Mouse (Mus musculus) limb, embryonic 12.5 days (tissue): ENCODE measurements at regions not wholly inside any gene's neighbourhood (a gene's known extent, or its start where the extent isn't known, plus 50 kb on each side); places are given as distances from the start of the nearest gene placed in this dataset.

ENCODE experiments used
- ATAC-seq: fragments of 200-750 bp; cut with Nextera tagmentation; 2 replicates; pipeline ENCODE4 v1.8.0; 2017; ENCODE audit warnings: low read depth, moderate TSS enrichment; ENCODE audit not compliant: insufficient number of reproducible peaks, insufficient read depth, low FRiP score, low TSS enrichment
- H3K27ac ChIP-seq: fragments of 300-500 bp; sonication (generic); 2 replicates; pipeline ENCODE4 v1.5.1; 2016; ENCODE audit warnings: mild to moderate bottlenecking, moderate library complexity
- H3K27me3 ChIP-seq: fragments of 300-500 bp; sonication (generic); 2 replicates; pipeline ENCODE4 v1.6.1; 2016; ENCODE audit warnings: mild to moderate bottlenecking, moderate library complexity
- H3K36me3 ChIP-seq: fragments of 300-500 bp; sonication (generic); 2 replicates; pipeline ENCODE4 v1.6.1; 2016; ENCODE audit warnings: mild to moderate bottlenecking, moderate library complexity
- H3K4me1 ChIP-seq: fragments of 300-500 bp; sonication (generic); replicated peaks from 2 replicates; pipeline ENCODE4 v1.6.1; 2016
- H3K4me2 ChIP-seq: fragments of 300-500 bp; sonication (generic); 2 replicates; pipeline ENCODE4 v1.6.1; 2016; ENCODE audit warnings: mild to moderate bottlenecking, moderate library complexity
- H3K4me3 ChIP-seq: fragments of 300-500 bp; sonication (generic); replicated peaks from 2 replicates; pipeline ENCODE4 v1.5.1; 2016; ENCODE audit warnings: mild to moderate bottlenecking
- H3K9ac ChIP-seq: fragments of 300-500 bp; sonication (generic); replicated peaks from 2 replicates; pipeline ENCODE4 v1.6.1; 2016; ENCODE audit warnings: mild to moderate bottlenecking, moderate library complexity
- H3K9me3 ChIP-seq: fragments of 300-500 bp; sonication (generic); 2 replicates; pipeline ENCODE4 v1.6.1; 2016; ENCODE audit warnings: mild to moderate bottlenecking, moderate library complexity
- WGBS: fragments of 180-500 bp; shearing (Covaris S2); methylation state at CpG from one replicate; pipeline ENCODE4 v1.1.7; 2016; 5-methylcytosine and 5-hydroxymethylcytosine counted together

DNA sequence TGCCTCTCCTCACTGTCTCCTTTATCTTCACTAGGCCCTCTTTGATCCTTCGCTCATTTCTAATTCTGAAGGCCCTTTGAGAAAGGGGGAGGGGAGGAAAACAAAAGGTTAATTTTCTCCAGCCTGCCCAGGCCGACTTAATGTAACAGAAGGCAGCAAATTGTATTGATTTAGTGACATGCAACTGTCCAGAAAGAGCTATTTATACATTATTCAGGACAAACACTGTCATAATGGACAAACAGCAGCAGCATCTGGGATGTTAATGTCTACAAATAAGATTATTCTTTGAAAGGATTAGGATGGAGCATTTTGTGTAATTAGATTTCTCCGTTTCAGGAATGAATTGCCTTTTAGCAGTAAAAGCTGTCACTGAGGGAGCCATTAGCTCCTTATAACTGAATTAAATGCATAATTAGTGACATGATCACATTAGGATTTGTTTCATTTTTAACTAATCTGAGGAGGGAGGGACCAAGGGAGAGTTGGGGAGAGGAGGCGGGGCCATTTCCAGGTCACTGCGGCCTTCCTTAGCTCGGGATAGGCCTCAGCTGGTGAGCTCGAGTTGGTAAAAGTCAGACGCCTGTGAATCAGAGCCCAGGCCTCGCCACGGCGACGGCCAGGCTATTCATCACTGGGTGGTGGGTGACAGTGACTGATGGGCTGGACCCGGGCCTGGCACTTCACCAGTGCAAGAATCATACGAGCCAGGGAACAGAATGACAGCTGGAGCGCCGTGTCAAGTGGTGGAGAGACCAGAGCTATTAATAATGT is 167.7 kb downstream of the Nkx6-1 start:
- WGBS = 68% methylated on average over 16 of the region's 16 CpGs
- Histone ChIP-seq H3K36me3 (no peaks in the 10 kb centered on the region), H3K4me2 (no peak overlapping the region), H3K9me3 (no peaks in the 10 kb centered on the region), H3K4me3 (no peak overlapping the region), H3K4me1 (no peaks in the 10 kb centered on the region), H3K27ac (no peak overlapping the region), H3K27me3 (no peaks in the 10 kb centered on the region), H3K9ac (no peak overlapping the region)
- no peak for ATAC-seq

GRCm38 (mm10) chr5:101496161-101496560 is 168.6 kb downstream of the Nkx6-1 start:
- Histone ChIP-seq H3K4me2 (no peak overlapping the region), H3K4me3 (no peak overlapping the region), H3K36me3 (no peaks in the 10 kb centered on the region), H3K9ac (no peak overlapping the region), H3K9me3 (no peaks in the 10 kb centered on the region), H3K27me3 (no peaks in the 10 kb centered on the region), H3K4me1 (no peaks in the 10 kb centered on the region), H3K27ac (no peak overlapping the region)
- ATAC-seq = no peak
- WGBS = 94% methylated on average over 9 of the region's 9 CpGs

- Histone ChIP-seq H3K4me2 (peak overlapping the region; percentile 7; the same call in 1 of the 2 replicates), H3K27ac (no peak overlapping the region), H3K36me3 (no peaks in the 10 kb centered on the region), H3K4me3 (no peak overlapping the region), H3K27me3 (no peaks in the 10 kb centered on the region), H3K9me3 (no peaks in the 10 kb centered on the region), H3K9ac (no peak overlapping the region), H3K4me1 (peaks cover 6% of the 10 kb centered on the region; the same call in 1 of the 2 replicates)
- WGBS = 14% methylated on average over 10 of the region's 10 CpGs
- no peak for ATAC-seq
Observed at GRCm38 (mm10) chr5:101445792-101446191, 219.0 kb downstream of the Nkx6-1 start.

- Histone ChIP-seq H3K9me3 (no peaks in the 10 kb centered on the region), H3K9ac (no peak overlapping the region), H3K27me3 (no peaks in the 10 kb centered on the region), H3K36me3 (no peaks in the 10 kb centered on the region), H3K4me2 (no peak overlapping the region), H3K4me3 (no peak overlapping the region), H3K4me1 (peaks cover 15% of the 10 kb centered on the region), H3K27ac (no peak overlapping the region)
- 89% methylated on average over 1 of the region's 1 CpGs for WGBS
- no peak for ATAC-seq
Observed at GRCm38 (mm10) chr5:101441782-101442181, 223.0 kb downstream of the Nkx6-1 start.

- Histone ChIP-seq H3K9me3 (no peaks in the 10 kb centered on the region), H3K36me3 (no peaks in the 10 kb centered on the region), H3K9ac (no peak overlapping the region), H3K4me1 (peaks cover 9% of the 10 kb centered on the region), H3K4me2 (no peak overlapping the region), H3K27ac (no peak overlapping the region), H3K27me3 (no peaks in the 10 kb centered on the region), H3K4me3 (no peak overlapping the region)
- ATAC-seq = no peak
- 65% methylated on average over 14 of the region's 14 CpGs for WGBS
Observed at GRCm38 (mm10) chr5:101437666-101438299, 227.0 kb downstream of the Nkx6-1 start.

DNA sequence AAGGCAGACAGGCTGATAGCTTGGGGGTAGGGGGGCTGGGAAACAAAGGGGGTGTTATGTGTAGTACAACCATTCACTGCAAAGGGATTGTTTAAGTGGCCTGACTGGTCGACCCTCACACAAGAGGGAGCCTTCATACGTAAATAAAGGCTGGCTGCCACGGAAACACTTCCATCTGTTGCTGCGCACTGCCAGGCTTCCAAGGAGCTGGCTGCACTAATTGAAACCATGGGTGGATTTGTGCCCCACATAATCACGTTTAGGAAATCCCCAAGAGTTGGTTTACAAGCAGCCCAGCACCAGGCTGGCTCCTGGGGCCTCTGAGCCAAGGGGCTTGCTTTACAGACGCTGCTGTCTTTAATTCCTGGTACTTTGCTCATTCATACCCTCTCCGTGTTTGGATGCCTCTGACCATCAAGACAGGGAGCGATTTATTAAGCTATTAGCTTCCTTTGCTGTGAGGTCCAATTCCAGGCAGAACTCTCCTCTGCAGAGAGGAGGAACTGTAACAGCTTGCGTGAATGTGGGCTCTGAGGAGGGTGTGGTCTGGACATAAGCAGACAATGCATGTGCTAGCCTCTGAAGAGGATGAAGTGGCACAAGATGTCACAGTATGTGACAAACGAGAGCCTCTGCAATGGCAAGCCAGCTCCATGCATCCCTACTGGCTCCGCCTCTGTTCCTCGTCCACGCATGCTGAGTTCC is 238.6 kb downstream of the Nkx6-1 start:
- H3K27me3 ChIP-seq = no peaks in the 10 kb centered on the region
- peak overlapping the region; percentile 83 for H3K27ac ChIP-seq
- WGBS = 15% methylated on average over 13 of the region's 13 CpGs
- no peak overlapping the region for H3K4me3 ChIP-seq
- no peak overlapping the region for H3K9ac ChIP-seq
- peak; percentile 85 for ATAC-seq
- peaks cover 24% of the 10 kb centered on the region for H3K4me1 ChIP-seq
- no peaks in the 10 kb centered on the region for H3K36me3 ChIP-seq
- no peaks in the 10 kb centered on the region for H3K9me3 ChIP-seq
- H3K4me2 ChIP-seq = peak overlapping the region; percentile 49

DNA sequence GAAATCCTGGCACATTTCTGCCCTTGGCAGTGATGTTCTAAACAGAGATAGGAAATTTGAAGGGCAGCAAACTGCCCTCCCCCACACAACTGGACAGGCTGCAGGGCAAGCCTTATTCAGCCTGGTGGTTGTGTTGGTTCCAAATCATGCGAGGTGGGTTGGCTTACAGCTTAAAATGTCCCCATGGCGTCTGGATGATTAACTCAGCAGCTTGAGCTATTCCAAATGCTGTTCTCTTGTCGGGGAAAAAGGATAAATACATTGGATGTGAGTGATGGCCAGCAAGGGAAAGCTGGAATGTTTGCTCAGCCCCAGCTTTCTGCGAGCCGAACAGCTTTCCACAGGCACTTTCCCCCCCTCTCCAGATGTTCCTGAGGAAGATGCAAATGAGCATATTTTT is 280.5 kb downstream of the Nkx6-1 start:
- H3K9ac ChIP-seq = no peak overlapping the region
- ATAC-seq = no peak
- no peaks in the 10 kb centered on the region for H3K36me3 ChIP-seq
- no peak overlapping the region for H3K4me2 ChIP-seq
- no peaks in the 10 kb centered on the region for H3K27me3 ChIP-seq
- H3K4me3 ChIP-seq = no peak overlapping the region
- H3K27ac ChIP-seq = no peak overlapping the region
- 63% methylated on average over 5 of the region's 5 CpGs for WGBS
- no peaks in the 10 kb centered on the region for H3K9me3 ChIP-seq
- no peaks in the 10 kb centered on the region for H3K4me1 ChIP-seq

DNA sequence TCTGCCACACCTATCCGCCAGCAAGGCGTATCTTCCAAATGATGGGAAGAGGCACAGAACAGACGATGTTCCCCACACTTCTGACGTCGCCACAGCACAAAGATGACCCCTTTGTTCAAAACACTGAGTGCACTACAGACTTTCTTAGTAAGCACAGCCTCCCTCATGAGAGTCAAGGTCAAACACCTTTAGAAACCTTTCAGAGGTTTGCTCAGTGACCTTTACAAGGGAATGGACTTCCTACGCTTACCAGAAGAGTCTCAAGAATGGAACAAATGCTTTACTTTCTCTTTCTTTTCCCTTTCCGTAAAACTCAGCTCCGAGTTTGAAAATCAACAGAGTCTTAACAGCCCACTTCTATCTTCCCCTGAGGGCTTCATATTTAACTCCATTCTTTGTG is 283.4 kb downstream of the Nkx6-1 start:
- Histone ChIP-seq H3K36me3 (no peaks in the 10 kb centered on the region), H3K27me3 (no peaks in the 10 kb centered on the region), H3K9ac (no peak overlapping the region), H3K4me3 (no peak overlapping the region), H3K4me2 (no peak overlapping the region), H3K27ac (no peak overlapping the region), H3K4me1 (no peaks in the 10 kb centered on the region), H3K9me3 (no peaks in the 10 kb centered on the region)
- WGBS = 87% methylated on average over 8 of the region's 8 CpGs
- ATAC-seq = no peak

DNA sequence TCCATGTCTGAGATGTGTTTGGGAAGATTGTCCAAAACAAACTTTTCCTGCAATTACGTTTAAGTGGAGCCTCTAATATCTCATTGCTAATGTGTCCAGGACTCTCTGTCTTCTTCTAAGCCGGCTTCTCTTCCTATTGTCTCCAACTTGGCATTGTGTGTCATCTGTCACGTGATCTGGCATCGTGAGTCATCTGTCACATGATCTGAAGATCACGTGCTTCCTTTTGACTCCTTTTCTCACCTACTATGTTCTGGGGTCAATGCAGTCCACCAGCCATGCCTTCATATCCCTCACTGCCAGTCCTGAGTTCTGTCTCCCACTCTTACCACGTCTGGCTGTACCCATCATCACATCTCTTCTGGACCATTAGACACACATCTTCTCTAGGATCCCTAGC is 288.1 kb downstream of the Nkx6-1 start:
- H3K27me3 ChIP-seq = 0 out of 2 replicates have a peak, but pooled peaks cover 7% of the 10 kb centered on the region
- no peak overlapping the region for H3K9ac ChIP-seq
- H3K9me3 ChIP-seq = no peaks in the 10 kb centered on the region
- H3K4me3 ChIP-seq = no peak overlapping the region
- H3K4me2 ChIP-seq = no peak overlapping the region
- no peak overlapping the region for H3K27ac ChIP-seq
- 88% methylated on average over 6 of the region's 6 CpGs for WGBS
- H3K4me1 ChIP-seq = no peaks in the 10 kb centered on the region
- H3K36me3 ChIP-seq = no peaks in the 10 kb centered on the region
- no peak for ATAC-seq

DNA sequence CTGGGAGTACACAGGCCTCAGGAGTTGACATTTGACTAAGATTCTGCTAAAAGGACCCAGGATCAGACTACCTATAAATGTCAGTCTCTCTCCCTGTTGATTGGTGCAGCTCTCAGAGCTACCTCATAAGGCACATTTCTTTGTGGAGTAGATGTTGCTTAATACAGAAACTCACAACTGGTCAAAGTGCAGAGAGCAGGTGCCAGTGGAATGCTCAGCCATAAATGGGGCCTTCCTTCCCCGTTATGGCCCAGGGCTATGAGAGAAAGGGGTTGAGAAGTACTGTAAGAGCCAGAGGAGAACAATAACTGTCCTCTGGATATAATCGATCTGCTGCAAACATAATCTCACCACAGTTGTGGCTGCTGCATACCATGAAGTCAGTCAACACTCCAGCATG is 290.7 kb downstream of the Nkx6-1 start:
- H3K27ac ChIP-seq = no peak overlapping the region
- H3K9ac ChIP-seq = no peak overlapping the region
- no peak for ATAC-seq
- H3K36me3 ChIP-seq = no peaks in the 10 kb centered on the region
- no peaks in the 10 kb centered on the region for H3K4me1 ChIP-seq
- peaks cover 21% of the 10 kb centered on the region for H3K27me3 ChIP-seq
- no peak overlapping the region for H3K4me2 ChIP-seq
- H3K4me3 ChIP-seq = no peak overlapping the region
- WGBS = 78% methylated on average over 2 of the region's 2 CpGs
- H3K9me3 ChIP-seq = no peaks in the 10 kb centered on the region

DNA sequence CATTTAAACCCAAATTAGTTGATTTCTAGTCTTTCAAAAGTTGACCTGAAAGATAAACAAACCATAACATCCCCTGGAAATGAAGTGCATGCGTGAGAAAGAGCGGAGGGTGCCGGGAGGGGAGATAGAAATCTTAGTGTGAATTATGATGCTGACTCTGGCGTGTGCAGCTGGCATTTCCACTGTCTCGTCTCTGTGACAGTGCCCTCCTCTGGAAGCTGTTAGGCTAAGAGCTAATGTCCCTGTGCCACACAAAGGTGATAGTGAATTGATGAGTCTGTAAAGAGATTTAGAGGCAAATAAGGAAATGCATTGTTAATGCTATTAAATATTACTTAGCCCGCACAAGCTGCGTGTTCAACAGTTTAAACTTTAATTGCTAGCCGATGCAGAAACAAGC is 292.6 kb downstream of the Nkx6-1 start:
- Histone ChIP-seq H3K4me1 (no peaks in the 10 kb centered on the region), H3K4me2 (no peak overlapping the region), H3K4me3 (no peak overlapping the region), H3K36me3 (no peaks in the 10 kb centered on the region), H3K9ac (no peak overlapping the region), H3K9me3 (no peaks in the 10 kb centered on the region), H3K27me3 (peaks cover 32% of the 10 kb centered on the region), H3K27ac (no peak overlapping the region)
- WGBS = 68% methylated on average over 8 of the region's 8 CpGs
- no peak for ATAC-seq
